In the genomic region with DNA sequence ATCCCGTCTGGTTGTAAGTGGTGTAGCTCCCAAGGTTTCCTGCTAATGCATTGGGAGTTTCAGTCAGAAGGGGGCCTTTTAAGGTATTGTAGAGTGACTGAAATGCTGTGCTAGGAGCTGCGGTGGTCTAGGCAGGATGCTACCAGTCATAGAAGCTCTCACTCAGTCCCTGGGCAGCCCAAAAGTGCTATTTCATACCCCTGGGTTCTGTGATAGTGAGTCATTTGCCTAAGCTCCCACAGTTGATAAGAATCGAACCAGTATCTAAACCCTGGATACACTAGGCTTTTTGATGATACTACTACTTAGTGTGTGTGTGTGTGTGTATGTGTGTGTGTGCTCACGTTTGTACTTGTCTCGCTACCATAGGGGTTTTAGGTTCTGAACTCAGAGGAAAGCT, we compare ENCODE assay signal across 14 mouse cellular contexts. TPM values are rescaled to one million over a fixed set of nuclear protein-coding genes. Genes with fewer than 3 reads are reported as not detected.
"Had no signal": no experiment of that assay in that cellular context is flagged by ENCODE, and none has a peak within 500 bp of the region (broad histone marks: within the 10 kb centered on the region; RNA-seq: fewer than 3 reads in every experiment).

No protein-coding gene starts in this region.

- H3K4me1 ChIP-seq: limb, embryonic 12.5 days; lung, embryonic 15.5 days; midbrain, embryonic 13.5 days had no signal

- H3K36me3 ChIP-seq: limb, embryonic 12.5 days; lung, embryonic 15.5 days; midbrain, embryonic 13.5 days had no signal

- ATAC-seq: intestine, embryonic 16.5 days; midbrain, embryonic 13.5 days had no signal

- H3K9ac ChIP-seq: limb, embryonic 12.5 days; lung, embryonic 15.5 days; midbrain, embryonic 13.5 days had no signal

- H3K4me2 ChIP-seq: limb, embryonic 12.5 days; lung, embryonic 15.5 days; midbrain, embryonic 13.5 days had no signal

- DNase-seq: kidney, adult 2 months; kidney, postnatal 25 days; layer of hippocampus, adult 9-11 months; lung, postnatal 14 days; right cerebral cortex, postnatal 14 days; thymus, adult 18-20 months; thymus, postnatal 14 days had no signal

- H3K27ac ChIP-seq: limb, embryonic 12.5 days; lung, embryonic 15.5 days; macrophage; midbrain, embryonic 13.5 days had no signal

- H3K4me3 ChIP-seq: limb, embryonic 12.5 days; lung, embryonic 15.5 days; midbrain, embryonic 13.5 days had no signal

- H3K27me3 ChIP-seq: limb, embryonic 12.5 days; lung, embryonic 15.5 days; midbrain, embryonic 13.5 days had no signal

- H3K9me3 ChIP-seq: lung, embryonic 15.5 days; midbrain, embryonic 13.5 days had no signal

RNA-seq across cellular contexts. Expression of a gene that starts 49.4 kb away (rescaled TPM):
- polyA plus RNA-seq: kidney, adult 2 months; liver, adult 2 months; spleen, adult 2 months had no signal
